Mouse (Mus musculus): ENCODE results near the gene Dtnb.

The Dtnb gene

GRCm38 (mm10) chr12:3780405-3780891, 208.3 kb downstream of the Dtnb start:
- DNase-seq, result peak; percentile 50

GRCm38 (mm10) chr12:3780931-3781471, 208.8 kb downstream of the Dtnb start:
- peak; percentile 13 for DNase-seq

- peak; percentile 95 for DNase-seq
These were observed 209.3 kb downstream of the Dtnb start for GRCm38 (mm10) chr12:3781482-3781881.

GRCm38 (mm10) chr12:3783196-3783825, 211.1 kb downstream of the Dtnb start:
- no peak for DNase-seq

- DNase-seq, result no peak
These were observed 212.1 kb downstream of the Dtnb start for GRCm38 (mm10) chr12:3784258-3784657.

- no peak for DNase-seq
These were observed 212.5 kb downstream of the Dtnb start for GRCm38 (mm10) chr12:3784729-3785128.

GRCm38 (mm10) chr12:3787041-3787440, 214.9 kb downstream of the Dtnb start:
- no peak for DNase-seq

- no peak for DNase-seq
These were observed 215.4 kb downstream of the Dtnb start for GRCm38 (mm10) chr12:3787541-3787940.

- DNase-seq, result peak; percentile 27
These were observed 216.4 kb downstream of the Dtnb start for GRCm38 (mm10) chr12:3788421-3789051.

- DNase-seq, result no peak
These were observed 217.5 kb downstream of the Dtnb start for GRCm38 (mm10) chr12:3789626-3790185.

GRCm38 (mm10) chr12:3791257-3791656, 219.1 kb downstream of the Dtnb start:
- DNase-seq, result no peak

- peak; percentile 97 for DNase-seq
These were observed 219.6 kb downstream of the Dtnb start for GRCm38 (mm10) chr12:3791732-3792131.

- DNase-seq, result no peak
These were observed 220.1 kb downstream of the Dtnb start for GRCm38 (mm10) chr12:3792248-3792647.

GRCm38 (mm10) chr12:3795569-3795968, 223.4 kb downstream of the Dtnb start:
- no peak for DNase-seq

GRCm38 (mm10) chr12:3799551-3799950, 227.4 kb downstream of the Dtnb start:
- DNase-seq, result no peak

GRCm38 (mm10) chr12:3805852-3806251, 233.7 kb downstream of the Dtnb start, which contains the start of gene Dnmt3a:
Gene Dnmt3a, plus strand, starts transcription at chr12:3806007.
- DNase-seq, result no peak

GRCm38 (mm10) chr12:3806271-3806684, 234.1 kb downstream of the Dtnb start:
- peak; percentile 89 for DNase-seq

GRCm38 (mm10) chr12:3806703-3807547, 234.7 kb downstream of the Dtnb start:
- DNase-seq, result peak; percentile 76

GRCm38 (mm10) chr12:3807548-3808395, 235.6 kb downstream of the Dtnb start:
- peak; percentile 65 for DNase-seq

- DNase-seq, result no peak
These were observed 236.3 kb downstream of the Dtnb start for GRCm38 (mm10) chr12:3808396-3808981.

GRCm38 (mm10) chr12:3809520-3810180, 237.5 kb downstream of the Dtnb start:
- no peak for DNase-seq
